Mouse (Mus musculus) layer of hippocampus, adult 2 months (tissue): ENCODE data around the gene Ms4a15. TPM values are rescaled to one million over a fixed set of nuclear protein-coding genes. Genes with fewer than 3 reads are reported as not detected.

ENCODE experiments used
- DNase-seq, 2 experiments: peaks; one replicate each; pipeline ENCODE4 v3.0.0; 2022; ENCODE audit warnings: low spot score in 2 of 2
- H3K27ac ChIP-seq: fragments of 200-600 bp; 2 replicates; pipeline ENCODE4 v1.8.1; 2022
- H3K4me3 ChIP-seq: fragments of 200-600 bp; 2 replicates; pipeline ENCODE4 v1.8.1; 2022; ENCODE audit warnings: mild to moderate bottlenecking
- CTCF ChIP-seq: fragments of 200-600 bp; conservative IDR thresholded peaks from 2 replicates; pipeline ENCODE4 v1.8.1; 2022; ENCODE audit warnings: antibody characterized with exemption, mild to moderate bottlenecking, moderate library complexity
- total RNA-seq, 2 experiments: library from RNA; stranded (reverse); gene quantifications; 2 replicates each; pipeline ENCODE4 v1.2.3; 2021

Gene Ms4a15
- total RNA-seq, 2 experiments from 2014 or later, result not detected

- Histone ChIP-seq H3K27ac (peak overlapping the region; percentile 33; the same call in 1 of the 2 replicates), H3K4me3 (no peak overlapping the region)
- peak; percentile 53 to 76 for DNase-seq
- peak; percentile 74 for TF ChIP-seq CTCF
Measured at GRCm38 (mm10) chr19:10979184-10980168, 13.6 kb downstream of the Ms4a15 start.

GRCm38 (mm10) chr19:10976318-10976717 is 16.7 kb downstream of the Ms4a15 start:
- H3K27ac ChIP-seq, result no peak overlapping the region
- TF ChIP-seq CTCF, result peak; percentile 69
- DNase-seq, result no peak
- no peak overlapping the region for H3K4me3 ChIP-seq

- no peak for TF ChIP-seq CTCF
- no peak for DNase-seq
- no peak overlapping the region for H3K27ac ChIP-seq
Measured at GRCm38 (mm10) chr19:10975187-10975586, 17.9 kb downstream of the Ms4a15 start.

GRCm38 (mm10) chr19:10974238-10974865 is 18.7 kb downstream of the Ms4a15 start, which contains the start of gene Ms4a10:
Gene Ms4a10 (minus strand): TSS chr19:10974670.
- no peak for TF ChIP-seq CTCF
- no peak within 1 kb of the TSS for H3K4me3 ChIP-seq
- DNase-seq, result no peak
- H3K27ac ChIP-seq, result no peak within 1 kb of the TSS

More at GRCm38 (mm10) chr19:10975187-10975586, 17.9 kb downstream of the Ms4a15 start:
- no peak overlapping the region for H3K4me3 ChIP-seq

- no peak for TF ChIP-seq CTCF
- DNase-seq, result no peak
- no peak overlapping the region for H3K4me3 ChIP-seq
- no peak overlapping the region for H3K27ac ChIP-seq
Measured at GRCm38 (mm10) chr19:10973187-10973586, 19.9 kb downstream of the Ms4a15 start.

GRCm38 (mm10) chr19:10972660-10973059 is 20.4 kb downstream of the Ms4a15 start:
- no peak for DNase-seq
- no peak for TF ChIP-seq CTCF

GRCm38 (mm10) chr19:10970457-10970856 is 22.6 kb downstream of the Ms4a15 start:
- no peak for TF ChIP-seq CTCF
- no peak overlapping the region for H3K4me3 ChIP-seq
- no peak for DNase-seq

More at GRCm38 (mm10) chr19:10972660-10973059, 20.4 kb downstream of the Ms4a15 start:
- Histone ChIP-seq H3K27ac (no peak overlapping the region), H3K4me3 (no peak overlapping the region)

GRCm38 (mm10) chr19:10968578-10968977 is 24.5 kb downstream of the Ms4a15 start:
- H3K27ac ChIP-seq, result no peak overlapping the region
- no peak overlapping the region for H3K4me3 ChIP-seq
- DNase-seq, result no peak
- TF ChIP-seq CTCF, result no peak

More at GRCm38 (mm10) chr19:10970457-10970856, 22.6 kb downstream of the Ms4a15 start:
- no peak overlapping the region for H3K27ac ChIP-seq

- no peak for DNase-seq
- no peak for TF ChIP-seq CTCF
- Histone ChIP-seq H3K4me3 (no peak overlapping the region), H3K27ac (no peak overlapping the region)
Measured at GRCm38 (mm10) chr19:10965721-10966120, 27.3 kb downstream of the Ms4a15 start.

GRCm38 (mm10) chr19:10959978-10960346 is 33.1 kb downstream of the Ms4a15 start:
- no peak for TF ChIP-seq CTCF
- Histone ChIP-seq H3K4me3 (no peak overlapping the region), H3K27ac (no peak overlapping the region)
- DNase-seq, result no peak

- no peak overlapping the region for H3K27ac ChIP-seq
- no peak overlapping the region for H3K4me3 ChIP-seq
- TF ChIP-seq CTCF, result peak; percentile 91
- DNase-seq, result peak; percentile 65 to 73
Measured at GRCm38 (mm10) chr19:10959085-10959977, 33.7 kb downstream of the Ms4a15 start.

GRCm38 (mm10) chr19:10952021-10952939 is 40.8 kb downstream of the Ms4a15 start:
- DNase-seq, result peak in 1 of 2 experiments; percentile 25
- Histone ChIP-seq H3K4me3 (no peak overlapping the region), H3K27ac (peak overlapping the region; percentile 76)
- TF ChIP-seq CTCF, result no peak
